Mouse (Mus musculus) brown adipose tissue, adult 24 weeks (tissue): ENCODE data around the gene Sec14l2. TPM values are rescaled to one million over a fixed set of nuclear protein-coding genes. Genes with fewer than 3 reads are reported as not detected.

Source experiments
- H3K27ac ChIP-seq: fragments of 200-500 bp; replicated peaks from 2 replicates; pipeline ENCODE4 v1.5.1; 2012; ENCODE audit warnings: low read depth, mild to moderate bottlenecking, low read length
- H3K4me1 ChIP-seq: fragments of 200-500 bp; 2 replicates; pipeline ENCODE4 v1.6.1; 2012; ENCODE audit warnings: low read length, mixed read lengths; ENCODE audit not compliant: control insufficient read depth, insufficient read depth, insufficient read length
- H3K4me3 ChIP-seq: fragments of 200-500 bp; 2 replicates; pipeline ENCODE4 v1.5.1; 2012; ENCODE audit warnings: low read depth, mild to moderate bottlenecking, low read length, moderate library complexity; ENCODE audit not compliant: insufficient read depth
- polyA plus RNA-seq: library from polyadenylated mRNA; stranded (reverse); fragments of >200 nt; gene quantifications from 2 replicates; pipeline ENCODE4 v1.2.4, GENCODE M21; 2012; ENCODE audit not compliant: missing spikeins, insufficient read depth, insufficient read length

Gene Sec14l2
- polyA plus RNA-seq = 0.63 TPM in 1 of 2 replicates, not detected in the other

DNA sequence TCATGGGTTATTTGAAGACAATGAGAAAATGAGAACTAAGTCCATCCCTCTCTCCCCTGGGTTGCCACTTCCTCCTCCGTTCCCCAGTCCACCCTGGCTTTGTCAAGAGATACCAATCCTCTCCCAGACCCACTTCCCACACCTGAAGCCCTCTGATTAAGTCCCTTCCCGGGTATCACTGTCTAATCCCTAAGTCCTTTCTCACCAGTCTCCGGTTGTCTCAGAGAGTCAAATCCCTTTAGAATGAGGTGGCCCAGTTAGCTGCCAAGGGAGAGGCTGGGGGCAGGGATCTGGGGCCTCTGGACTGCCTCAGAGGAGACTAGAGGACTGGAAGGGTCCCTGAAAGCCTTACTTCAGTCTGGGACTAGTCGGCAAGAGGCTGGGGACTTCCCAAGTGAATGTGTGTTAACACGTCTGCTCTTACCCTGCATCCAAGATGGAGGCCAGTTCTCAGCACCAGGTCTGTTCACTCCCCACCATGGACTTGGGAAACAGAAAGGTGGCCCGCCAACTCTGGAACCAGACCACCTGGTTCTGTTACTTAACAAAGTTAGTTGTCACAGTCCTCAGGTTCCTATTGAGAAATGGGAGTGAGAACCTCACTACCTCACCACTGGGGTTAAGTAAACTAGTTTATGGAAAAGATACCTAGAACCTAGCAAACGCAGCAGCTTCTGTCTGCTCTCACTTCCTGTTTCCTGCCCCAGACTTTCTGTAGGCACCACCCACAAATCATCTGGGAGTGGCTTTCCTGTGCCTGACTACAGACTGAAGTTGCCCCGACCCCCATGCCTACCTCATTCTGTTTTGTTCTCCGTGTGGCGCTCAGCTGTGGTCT is at the start of gene Sec14l2:
TSS of gene Sec14l2 (minus strand) at position 674 of the 838 bp plus-strand sequence.
- 0 out of 2 replicates have a peak, but pooled peaks cover 2% of the 10 kb centered on the region for H3K4me1 ChIP-seq
- no peak within 1 kb of the TSS for H3K27ac ChIP-seq

GRCm38 (mm10) chr11:4166467-4167090 is 43.4 kb upstream of the Sec14l2 start:
- H3K4me3 ChIP-seq = no peak overlapping the region
- no peaks in the 10 kb centered on the region for H3K4me1 ChIP-seq
- no peak overlapping the region for H3K27ac ChIP-seq

More for the DNA sequence above, at the start of gene Sec14l2:
- no peak within 1 kb of the TSS for H3K4me3 ChIP-seq

GRCm38 (mm10) chr11:4164701-4165100 is 41.5 kb upstream of the Sec14l2 start:
- Histone ChIP-seq H3K4me1 (peaks cover 3% of the 10 kb centered on the region; the same call in 1 of the 2 replicates), H3K27ac (no peak overlapping the region), H3K4me3 (no peak overlapping the region)

DNA sequence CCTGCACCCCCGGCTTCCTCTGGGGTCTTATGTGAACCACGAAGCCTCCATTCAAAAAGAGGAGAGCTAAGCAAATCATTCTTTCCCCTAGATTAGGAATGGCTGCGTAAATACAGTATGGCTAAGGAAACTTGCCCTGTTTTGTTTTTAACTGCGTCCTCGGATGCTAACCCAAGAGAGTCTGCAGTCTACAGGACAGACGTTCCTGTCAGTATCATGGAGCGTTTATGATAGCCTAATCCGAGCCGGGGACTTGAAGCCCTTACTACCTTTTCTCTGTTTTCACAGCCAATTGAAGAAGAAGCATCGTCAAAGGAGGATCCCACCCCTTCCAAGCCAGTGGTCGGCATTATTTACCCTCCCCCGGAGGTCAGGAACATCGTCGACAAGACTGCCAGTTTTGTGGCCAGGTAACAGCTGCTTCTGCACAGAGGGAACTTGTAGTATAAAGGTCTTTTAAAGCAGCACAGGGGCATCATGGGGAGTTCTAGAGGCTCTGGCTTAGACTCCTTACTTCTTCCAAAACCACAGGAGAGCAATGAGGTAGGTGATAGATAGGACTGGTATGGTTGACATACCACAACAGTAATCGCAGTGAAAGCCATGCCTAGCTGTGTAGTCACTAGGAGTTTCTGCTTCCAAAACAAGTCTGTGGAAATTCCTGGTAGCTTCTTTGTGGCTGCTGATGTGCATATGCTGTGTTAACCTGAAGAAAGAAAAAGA is 37.7 kb upstream of the Sec14l2 start:
- Histone ChIP-seq H3K27ac (peak overlapping the region; percentile 85; the same call in 1 of the 2 replicates), H3K4me3 (peak overlapping the region; percentile 95), H3K4me1 (peaks cover 3% of the 10 kb centered on the region; the same call in 1 of the 2 replicates)

DNA sequence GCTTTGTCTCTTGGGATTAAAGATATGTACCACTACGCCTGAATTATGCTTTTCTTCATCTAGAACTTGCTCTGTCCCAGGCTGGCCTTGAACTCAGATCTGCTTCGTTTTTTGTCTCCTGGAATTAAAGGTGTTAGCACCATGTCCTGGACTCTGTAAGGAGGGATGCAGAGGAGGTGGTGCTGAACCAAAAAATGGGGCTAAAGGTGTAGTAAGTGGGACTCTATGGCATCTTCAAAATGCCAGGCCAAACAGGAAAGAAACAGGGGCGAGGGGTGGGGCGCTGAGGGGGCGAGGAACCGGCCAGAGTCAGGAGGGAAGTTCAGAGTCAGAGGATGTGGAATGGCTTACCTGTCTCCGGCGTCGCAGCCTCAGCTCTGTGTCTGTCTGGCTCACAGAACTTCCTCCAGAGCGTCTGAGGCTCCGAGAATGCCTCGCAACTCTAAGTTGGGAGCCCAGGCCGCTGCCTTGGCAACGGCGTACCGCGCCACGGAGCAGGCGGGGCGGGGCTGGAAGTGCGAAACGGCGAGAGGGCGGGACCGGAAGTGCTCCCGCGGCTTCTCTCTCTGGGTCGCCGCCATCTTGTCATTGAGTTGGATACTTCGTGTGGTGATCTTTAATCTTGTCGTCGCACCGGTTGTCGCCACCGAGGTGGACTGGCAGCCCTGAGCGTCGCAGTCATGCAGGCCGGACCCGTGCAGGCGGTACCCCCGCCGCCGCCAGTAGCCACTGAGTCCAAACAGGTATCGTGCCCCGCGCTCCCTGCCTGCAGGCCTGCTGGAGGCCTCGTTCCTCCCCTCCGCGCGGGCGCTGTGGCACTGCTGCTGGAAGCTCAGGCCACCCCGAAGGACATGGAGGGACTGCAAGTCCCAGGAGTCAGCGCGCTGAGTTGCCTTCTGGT is 36.8 kb upstream of the Sec14l2 start, which contains the start of the genes Ccdc157 and Sf3a1:
TSS of gene Ccdc157 (minus strand) at position 486 of the 901 bp plus-strand sequence.
TSS of gene Sf3a1 (plus strand) at position 543 of the 901 bp plus-strand sequence.
- Histone ChIP-seq H3K4me3 (peak within 1 kb of the TSS; percentile 95), H3K27ac (peak within 1 kb of the TSS; percentile 85), H3K4me1 (peaks cover 3% of the 10 kb centered on the region; the same call in 1 of the 2 replicates)

DNA sequence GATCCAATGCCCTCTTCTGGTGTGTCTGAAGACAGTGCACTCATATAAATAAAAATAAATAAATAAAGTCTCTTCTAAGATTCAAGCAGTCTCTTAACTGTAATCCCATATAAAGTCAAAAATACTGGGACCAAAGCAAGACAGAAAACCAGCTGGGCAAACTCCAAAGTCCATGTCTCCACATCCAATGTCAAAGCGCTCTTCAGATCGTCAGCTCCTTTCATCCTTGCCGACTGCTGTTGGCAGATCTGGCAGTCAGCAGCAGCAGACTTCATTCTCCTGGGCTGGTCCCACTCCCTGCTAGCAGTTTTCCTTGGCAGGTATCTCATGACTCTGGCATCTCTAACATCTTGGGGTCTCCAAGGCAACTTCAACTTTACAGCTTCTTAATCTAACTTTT is 35.5 kb upstream of the Sec14l2 start:
- peaks cover 3% of the 10 kb centered on the region; the same call in 1 of the 2 replicates for H3K4me1 ChIP-seq
- H3K27ac ChIP-seq = no peak overlapping the region
- H3K4me3 ChIP-seq = no peak overlapping the region

- no peak overlapping the region for H3K27ac ChIP-seq
- no peaks in the 10 kb centered on the region; the same call in 1 of the 2 replicates for H3K4me1 ChIP-seq
These were observed 32.4 kb upstream of the Sec14l2 start for GRCm38 (mm10) chr11:4155641-4156040.

GRCm38 (mm10) chr11:4153694-4154093 is 30.5 kb upstream of the Sec14l2 start:
- 0 out of 2 replicates have a peak, but pooled peaks cover under 1% of the 10 kb centered on the region for H3K4me1 ChIP-seq

More at GRCm38 (mm10) chr11:4155641-4156040, 32.4 kb upstream of the Sec14l2 start:
- no peak overlapping the region for H3K4me3 ChIP-seq

DNA sequence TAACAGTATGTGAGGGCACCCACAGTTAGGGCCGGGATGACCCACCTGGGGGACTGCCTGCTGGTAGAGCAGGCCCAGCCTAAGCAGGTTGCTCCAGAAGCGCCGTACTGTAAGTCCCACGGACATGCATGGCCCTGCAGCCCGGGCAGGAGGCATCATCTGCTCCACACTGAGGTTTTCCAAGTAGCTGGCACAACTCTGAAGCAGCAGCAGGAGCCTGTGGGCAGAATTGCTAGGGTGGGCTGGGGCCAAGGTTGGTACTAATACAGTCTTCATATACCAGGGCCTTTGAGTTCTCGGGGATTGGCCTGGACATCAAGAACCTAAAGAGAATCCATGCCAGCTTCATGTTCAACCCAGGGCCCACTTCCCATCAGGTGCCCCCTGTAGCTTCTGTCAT is 26.7 kb upstream of the Sec14l2 start:
- Histone ChIP-seq H3K27ac (no peak overlapping the region), H3K4me3 (no peak overlapping the region), H3K4me1 (peaks cover 5% of the 10 kb centered on the region)

More at GRCm38 (mm10) chr11:4153694-4154093, 30.5 kb upstream of the Sec14l2 start:
- H3K4me3 ChIP-seq = no peak overlapping the region
- H3K27ac ChIP-seq = no peak overlapping the region

- no peak overlapping the region for H3K27ac ChIP-seq
- no peak overlapping the region for H3K4me3 ChIP-seq
- H3K4me1 ChIP-seq = peaks cover 5% of the 10 kb centered on the region
These were observed 25.4 kb upstream of the Sec14l2 start for GRCm38 (mm10) chr11:4148536-4149156.

GRCm38 (mm10) chr11:4148120-4148519 is 24.9 kb upstream of the Sec14l2 start:
- Histone ChIP-seq H3K4me3 (no peak overlapping the region), H3K4me1 (peaks cover 5% of the 10 kb centered on the region), H3K27ac (no peak overlapping the region; the same call in 1 of the 2 replicates)

DNA sequence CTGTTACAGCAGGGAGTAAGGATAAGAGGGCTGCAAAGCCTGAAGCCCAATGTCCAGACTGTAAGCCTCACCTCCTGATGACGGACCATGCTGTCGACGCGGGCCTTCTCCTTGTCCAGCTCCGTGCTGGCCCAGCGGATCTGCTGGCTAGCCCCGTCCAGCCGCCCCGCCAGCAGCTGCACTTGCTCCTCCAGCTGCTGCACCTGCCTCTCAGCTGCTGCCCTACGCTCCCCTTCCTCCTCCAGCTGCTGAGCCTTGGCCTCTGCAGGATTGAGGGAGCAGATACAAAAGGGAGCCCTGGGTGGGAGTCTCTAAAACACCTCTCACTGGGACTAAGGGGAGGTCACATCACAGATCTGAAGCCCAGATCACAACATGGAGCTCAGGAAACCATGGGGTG is 23.9 kb upstream of the Sec14l2 start:
- no peak overlapping the region for H3K27ac ChIP-seq
- no peak overlapping the region for H3K4me3 ChIP-seq
- H3K4me1 ChIP-seq = peaks cover 5% of the 10 kb centered on the region

DNA sequence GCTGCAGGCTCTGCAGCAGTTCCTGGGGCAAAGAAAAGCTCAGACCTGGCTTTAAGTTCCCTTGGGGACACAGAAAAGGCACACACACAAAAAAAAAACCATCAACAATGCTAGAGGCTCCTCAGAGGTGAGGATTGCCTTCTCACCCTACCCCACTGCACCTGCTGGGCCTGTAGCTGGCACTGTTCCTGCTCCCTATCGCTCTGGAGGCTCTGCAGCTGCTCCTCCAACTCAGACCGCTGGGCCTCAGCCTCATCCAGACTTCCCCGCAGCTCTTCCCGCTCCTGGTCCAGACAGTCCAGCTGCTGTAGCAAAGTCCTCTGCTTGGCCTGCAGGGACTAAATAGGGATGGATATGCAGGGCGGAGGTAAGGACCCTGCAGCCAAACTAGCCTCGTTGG is 23.2 kb upstream of the Sec14l2 start:
- no peak overlapping the region for H3K27ac ChIP-seq
- no peak overlapping the region for H3K4me3 ChIP-seq
- H3K4me1 ChIP-seq = peaks cover 5% of the 10 kb centered on the region
